Mouse (Mus musculus) CH12.LX (cell line): ENCODE measurements around the gene Errfi1. TPM values are rescaled to one million over a fixed set of nuclear protein-coding genes. Genes with fewer than 3 reads are reported as not detected.

Experiments used
- DNase-seq: peaks from one replicate; pipeline ENCODE4 v3.0.0-alpha.2; 2013; ENCODE audit errors: extremely low read depth
- H3K27ac ChIP-seq: 2 replicates; pipeline ENCODE4 v1.5.1; 2012; ENCODE audit warnings: low read depth, mild to moderate bottlenecking, control low read depth, moderate library complexity; ENCODE audit not compliant: insufficient read depth
- H3K27me3 ChIP-seq: replicated peaks from 2 replicates; pipeline ENCODE3; 2012; ENCODE audit warnings: inconsistent platforms
- H3K36me3 ChIP-seq, 2 experiments: replicated peaks in 1 of 2; 2 replicates each; pipeline versions ENCODE3 to v1.6.1; 2012; ENCODE audit warnings: inconsistent platforms in 1 of 2, low read length in 1 of 2, mild to moderate bottlenecking in 1 of 2, mixed read lengths in 1 of 2, moderate library complexity in 1 of 2; ENCODE audit not compliant: control insufficient read depth in 1 of 2, insufficient read depth in 1 of 2
- H3K4me1 ChIP-seq, 2 experiments: 2 replicates each; pipeline ENCODE4 v1.6.1; 2012; ENCODE audit warnings: inconsistent platforms in 1 of 2, moderate library complexity in 1 of 2; ENCODE audit not compliant: insufficient read depth in 2 of 2, control insufficient read depth in 1 of 2
- H3K4me2 ChIP-seq: 2 replicates; pipeline ENCODE4 v1.6.1; 2012; ENCODE audit warnings: low read depth, mild to moderate bottlenecking, control low read depth; ENCODE audit not compliant: poor library complexity, insufficient read depth, severe bottlenecking
- H3K4me3 ChIP-seq, 3 experiments: fragments of 150-350 bp in 1 of 3; sonication (generic) in 1 of 3; replicated peaks in 1 of 3; 2 replicates each; pipeline versions ENCODE3 to v1.5.1; 2011 to 2012; ENCODE audit warnings: low read depth in 2 of 3, low read length in 2 of 3, mild to moderate bottlenecking in 2 of 3, moderate library complexity in 2 of 3, control low read depth in 1 of 3, improper control_type of control experiment in 1 of 3, inconsistent platforms in 1 of 3, mixed read lengths in 1 of 3; ENCODE audit not compliant: poor library complexity in 1 of 3
- H3K79me2 ChIP-seq: replicated peaks from 2 replicates; pipeline ENCODE4 v1.6.1; 2012; ENCODE audit warnings: mild to moderate bottlenecking, moderate library complexity; ENCODE audit not compliant: control insufficient read depth, poor library complexity, insufficient read depth, severe bottlenecking; ENCODE audit errors: extremely low read depth
- H3K9ac ChIP-seq: 2 replicates; pipeline ENCODE4 v1.6.1; 2012; ENCODE audit warnings: low read depth, mild to moderate bottlenecking, control low read depth, moderate library complexity; ENCODE audit not compliant: insufficient read depth
- H3K9me3 ChIP-seq: replicated peaks from 2 replicates; pipeline ENCODE3; 2012; ENCODE audit warnings: low read length, inconsistent platforms, mixed read lengths
- BHLHE40 ChIP-seq: IDR thresholded peaks from 2 replicates; pipeline ENCODE4 v1.6.1; 2011; ENCODE audit warnings: mild to moderate bottlenecking, low read depth, low read length, improper control_type of control experiment
- E2F4 ChIP-seq: IDR thresholded peaks from 2 replicates; pipeline ENCODE4 v1.6.1; 2011; ENCODE audit warnings: low read depth, low read length, improper control_type of control experiment; ENCODE audit not compliant: insufficient replicate concordance
- ELF1 ChIP-seq: IDR thresholded peaks from 2 replicates; pipeline ENCODE4 v1.6.1; 2014; ENCODE audit warnings: low read depth, mild to moderate bottlenecking, inconsistent platforms, low read length, improper control_type of control experiment
- ETS1 ChIP-seq: conservative IDR thresholded peaks from 2 replicates; pipeline ENCODE4 v1.6.1; 2012; ENCODE audit warnings: low read depth, mild to moderate bottlenecking, inconsistent platforms, low read length, improper control_type of control experiment, moderate library complexity
- JUN ChIP-seq: IDR thresholded peaks from 2 replicates; pipeline ENCODE4 v1.6.1; 2011; ENCODE audit warnings: low read depth, mild to moderate bottlenecking, low read length, improper control_type of control experiment, moderate library complexity; ENCODE audit not compliant: insufficient read depth
- MAX ChIP-seq: IDR thresholded peaks from 2 replicates; pipeline ENCODE4 v1.6.1; 2011; ENCODE audit warnings: low read length, improper control_type of control experiment
- NELFE ChIP-seq: IDR thresholded peaks from 2 replicates; pipeline ENCODE4 v1.6.1; 2011; ENCODE audit warnings: low read depth, low read length, improper control_type of control experiment
- NRF1 ChIP-seq: IDR thresholded peaks from 2 replicates; pipeline ENCODE4 v1.6.1; 2014; ENCODE audit warnings: low read depth, mild to moderate bottlenecking, inconsistent platforms, low read length, improper control_type of control experiment, moderate library complexity
- RAD21 ChIP-seq: IDR thresholded peaks from 2 replicates; pipeline ENCODE4 v1.6.1; 2011; ENCODE audit warnings: low read depth, mild to moderate bottlenecking, low read length, improper control_type of control experiment, moderate library complexity
- RCOR1 ChIP-seq: conservative IDR thresholded peaks from 2 replicates; pipeline ENCODE4 v1.6.1; 2012; ENCODE audit warnings: low read depth, mild to moderate bottlenecking, inconsistent platforms, low read length, improper control_type of control experiment
- SMC3 ChIP-seq: IDR thresholded peaks from 2 replicates; pipeline ENCODE4 v1.6.1; 2011; ENCODE audit warnings: low read depth, low read length, improper control_type of control experiment
- UBTF ChIP-seq: IDR thresholded peaks from 2 replicates; pipeline ENCODE4 v1.6.1; 2012; ENCODE audit warnings: low read depth, mild to moderate bottlenecking, inconsistent platforms, low read length, improper control_type of control experiment, moderate library complexity
- USF2 ChIP-seq: conservative IDR thresholded peaks from 2 replicates; pipeline ENCODE4 v1.6.1; 2011; ENCODE audit warnings: low read depth, low read length, improper control_type of control experiment
- ZC3H11A ChIP-seq: IDR thresholded peaks from 2 replicates; pipeline ENCODE4 v1.6.1; 2012; ENCODE audit warnings: low read depth, mild to moderate bottlenecking, inconsistent platforms, low read length, improper control_type of control experiment
- dilution Hi-C: fragments of 300-500 bp; cut with MboI; formaldehyde crosslinking; loops from 2 replicates; pipeline ENCODE4 v1.14.3; 2020; ENCODE audit warnings: low sequenced_read_pairs; ENCODE audit not compliant: extremely low pct_unique_long_range_greater_than_20kb, extremely low pct_ligation_motif_present
- in situ Hi-C: fragments of 300-500 bp; cut with MboI; formaldehyde crosslinking; loops from 3 replicates; pipeline ENCODE4 v1.14.3; 2019; ENCODE audit warnings: low sequenced_read_pairs, low pct_ligation_motif_present, low pct_unique_long_range_greater_than_20kb, mixed read lengths
- polyA plus RNA-seq: library from polyadenylated mRNA; unstranded; fragments of >175 nt; gene quantifications from 2 replicates; pipeline ENCODE4 v1.2.1, GENCODE M21; 2012; ENCODE audit warnings: low read depth; ENCODE audit not compliant: insufficient read length
- total RNA-seq, 2 experiments: library from RNA; depleted of rRNA; stranded (reverse); fragments of 300-350 nt in 1 of 2; fragments of >200 nt in 1 of 2; gene quantifications; 2 replicates each; pipeline ENCODE4 v1.2.3; 2012 to 2014

Gene Errfi1
- total and polyA plus RNA-seq, 3 experiments: 0.08 to 0.28 (median 0.14) TPM

GRCm38 (mm10) chr4:150870963-150871391 lies 17.3 kb downstream of the Errfi1 start:
- H3K4me1 ChIP-seq: peaks cover 6 to 45% of the 10 kb centered on the region in 2 experiments
- no peak for TF ChIP-seq ZC3H11A
- TF ChIP-seq USF2: no peak
- no peak for TF ChIP-seq RCOR1
- no peak for TF ChIP-seq NRF1
- TF ChIP-seq RAD21: no peak
- TF ChIP-seq JUN: no peak
- TF ChIP-seq UBTF: no peak
- no peak for TF ChIP-seq ELF1
- TF ChIP-seq E2F4: no peak
- no peaks in the 10 kb centered on the region for H3K27me3 ChIP-seq
- no peaks in the 10 kb centered on the region for H3K36me3 ChIP-seq
- no peak for DNase-seq
- no peaks in the 10 kb centered on the region for H3K79me2 ChIP-seq
- no peak overlapping the region for H3K9ac ChIP-seq
- no peaks in the 10 kb centered on the region for H3K9me3 ChIP-seq
- no peak overlapping the region for H3K4me2 ChIP-seq
- no peak overlapping the region for H3K27ac ChIP-seq
- H3K4me3 ChIP-seq: no peak overlapping the region
- dilution Hi-C loops (no loop called here), in situ Hi-C loops (loop anchor here (10.0 kb wide), 1 partner anchor 206 kb away; no protein-coding TSS in a partner anchor)

- no peaks in the 10 kb centered on the region for H3K27me3 ChIP-seq
- no peaks in the 10 kb centered on the region for H3K79me2 ChIP-seq
- H3K4me3 ChIP-seq: no peak overlapping the region
- no peak overlapping the region for H3K9ac ChIP-seq
- no peak overlapping the region for H3K4me2 ChIP-seq
- H3K4me1 ChIP-seq: peaks cover 6 to 45% of the 10 kb centered on the region in 2 experiments
- dilution Hi-C loops: no loop called here
- no peak overlapping the region; the same call in 1 of the 2 replicates for H3K27ac ChIP-seq
- H3K36me3 ChIP-seq: no peaks in the 10 kb centered on the region
- in situ Hi-C loops: loop anchor here (10.0 kb wide), 1 partner anchor 207 kb away; no protein-coding TSS in a partner anchor
- TF ChIP-seq MAX: no peak
- TF ChIP-seq BHLHE40: no peak
- TF ChIP-seq NELFE: no peak
- TF ChIP-seq ETS1: no peak
- no peak for TF ChIP-seq SMC3
- no peaks in the 10 kb centered on the region for H3K9me3 ChIP-seq
- DNase-seq: no peak
Observed at GRCm38 (mm10) chr4:150871392-150872138, 17.8 kb downstream of the Errfi1 start.
